31 mouse cellular contexts compared by ENCODE assay signal in the genomic region with DNA sequence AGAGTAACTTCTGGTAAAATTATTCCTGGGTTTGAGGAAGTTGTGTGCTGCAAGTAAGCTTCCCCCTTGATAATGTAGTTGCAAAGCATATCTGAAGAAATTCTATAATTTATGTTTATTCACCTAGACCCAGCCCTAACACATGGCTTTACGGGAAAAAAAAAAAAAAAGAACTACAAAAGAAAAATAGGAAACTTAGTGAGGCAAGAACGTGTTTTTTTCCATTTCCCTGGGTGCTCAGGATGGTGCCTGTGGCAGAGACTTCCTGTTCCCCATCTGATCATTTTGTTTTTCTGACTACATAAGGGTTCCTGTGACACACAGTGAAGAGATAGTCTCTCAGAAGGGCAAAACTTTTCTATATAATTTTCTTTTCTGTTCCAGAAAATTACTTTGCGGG. TPM values are rescaled to one million over a fixed set of nuclear protein-coding genes. Genes with fewer than 3 reads are reported as not detected.
DNase-seq lines count a peak whose midpoint lies in the region; ATAC-seq and TF ChIP-seq lines count a peak whose summit lies in the region.
"Had no signal": no experiment of that assay in that cellular context is flagged by ENCODE, and none has a peak within 500 bp of the region (broad histone marks: within the 10 kb centered on the region; RNA-seq: fewer than 3 reads in every experiment).

No protein-coding gene starts in this region.

- H3K27ac ChIP-seq in midbrain, postnatal 0 days (ENCODE audit: low read depth, low read length) = no peak overlapping the region
- H3K27ac ChIP-seq in forebrain, embryonic 11.5 days (ENCODE audit: low read depth, low read length) = no peak overlapping the region
- H3K27ac ChIP-seq: embryonic facial prominence, embryonic 10.5 days; embryonic facial prominence, embryonic 13.5 days; forebrain, embryonic 13.5 days; gastrocnemius, adult 2 months; heart, embryonic 15.5 days; hindbrain, embryonic 10.5 days; hindbrain, embryonic 13.5 days; hindbrain, postnatal 0 days had no signal

- H3K4me1 ChIP-seq in midbrain, postnatal 0 days (ENCODE audit: insufficient read depth, low read length) = no peaks in the 10 kb centered on the region
- no peaks in the 10 kb centered on the region for H3K4me1 ChIP-seq in forebrain, embryonic 11.5 days (replicated peaks; ENCODE audit: control insufficient read depth, insufficient read depth, low read length)
- H3K4me1 ChIP-seq: embryonic facial prominence, embryonic 10.5 days; embryonic facial prominence, embryonic 13.5 days; forebrain, embryonic 13.5 days; heart, embryonic 12.5 days; heart, embryonic 15.5 days; hindbrain, embryonic 10.5 days; hindbrain, embryonic 13.5 days had no signal

- peak; percentile 50 for ATAC-seq in granulocyte monocyte progenitor cell, adult 5-6 weeks (replicated peaks; ENCODE audit: poor library complexity, severe bottlenecking)
- ATAC-seq in megakaryocyte progenitor cell, adult 5-6 weeks (replicated peaks; ENCODE audit: poor library complexity) = peak; percentile 52
- ATAC-seq in midbrain, postnatal 0 days (ENCODE audit: low FRiP score) = no peak
- no peak for ATAC-seq in forebrain, embryonic 11.5 days (replicated peaks; ENCODE audit: low FRiP score)
- ATAC-seq: activated CD4-positive, CD25-positive, alpha-beta regulatory T cell, adult 4 months; forebrain, embryonic 13.5 days; forebrain, embryonic 16.5 days; hindbrain, postnatal 0 days; inflammation-experienced regulatory T-cells, adult 6 months; intestine, embryonic 16.5 days had no signal

- H3K9me3 ChIP-seq in midbrain, postnatal 0 days (ENCODE audit: low read length) = no peaks in the 10 kb centered on the region
- H3K9me3 ChIP-seq in forebrain, embryonic 11.5 days (ENCODE audit: control insufficient read depth, low read length) = no peaks in the 10 kb centered on the region
- H3K9me3 ChIP-seq: embryonic facial prominence, embryonic 10.5 days; embryonic facial prominence, embryonic 13.5 days; forebrain, embryonic 13.5 days; heart, embryonic 12.5 days; heart, embryonic 15.5 days; hindbrain, embryonic 10.5 days; hindbrain, embryonic 13.5 days had no signal

- no peak for TF ChIP-seq CTCF in midbrain, postnatal 0 days (IDR thresholded peaks at IDR 0.05)

- H3K27me3 ChIP-seq in midbrain, postnatal 0 days (ENCODE audit: insufficient read depth, low read length) = no peaks in the 10 kb centered on the region
- no peaks in the 10 kb centered on the region for H3K27me3 ChIP-seq in forebrain, embryonic 11.5 days (ENCODE audit: control insufficient read depth, insufficient read depth, low read length)
- H3K27me3 ChIP-seq: embryonic facial prominence, embryonic 13.5 days; forebrain, embryonic 13.5 days; heart, embryonic 12.5 days; heart, embryonic 15.5 days; hindbrain, embryonic 13.5 days had no signal

- H3K9ac ChIP-seq in midbrain, postnatal 0 days (replicated peaks; ENCODE audit: low read length, poor library complexity, severe bottlenecking) = no peak overlapping the region
- no peak overlapping the region for H3K9ac ChIP-seq in forebrain, embryonic 11.5 days (ENCODE audit: low read length)
- H3K9ac ChIP-seq: embryonic facial prominence, embryonic 13.5 days; forebrain, embryonic 13.5 days; heart, embryonic 12.5 days; heart, embryonic 15.5 days; hindbrain, embryonic 13.5 days had no signal

- H3K4me2 ChIP-seq in midbrain, postnatal 0 days (ENCODE audit: low read depth, low read length, poor library complexity, severe bottlenecking) = no peak overlapping the region
- no peak overlapping the region for H3K4me2 ChIP-seq in forebrain, embryonic 11.5 days (ENCODE audit: low read depth, low read length, severe bottlenecking)
- H3K4me2 ChIP-seq: embryonic facial prominence, embryonic 13.5 days; forebrain, embryonic 13.5 days; heart, embryonic 12.5 days; heart, embryonic 15.5 days; hindbrain, embryonic 13.5 days had no signal

- peaks cover 3% of the 10 kb centered on the region; the same call in 1 of the 2 replicates for H3K36me3 ChIP-seq in midbrain, postnatal 0 days (ENCODE audit: insufficient read depth, low read length)
- no peaks in the 10 kb centered on the region for H3K36me3 ChIP-seq in forebrain, embryonic 11.5 days (ENCODE audit: control insufficient read depth, insufficient read depth, low read length)

- 85% methylated on average over 3 of the region's 3 CpGs for WGBS in midbrain, postnatal 0 days
- WGBS in forebrain, embryonic 11.5 days = 83% methylated on average over 3 of the region's 3 CpGs

- H3K4me3 ChIP-seq in midbrain, postnatal 0 days (ENCODE audit: low read depth, low read length) = no peak overlapping the region
- H3K4me3 ChIP-seq in forebrain, embryonic 11.5 days (ENCODE audit: low read depth, low read length) = no peak overlapping the region
- H3K4me3 ChIP-seq: embryonic facial prominence, embryonic 10.5 days; embryonic facial prominence, embryonic 13.5 days; erythroblast, embryonic 14.5 days; forebrain, embryonic 13.5 days; gastrocnemius, adult 2 months; heart, embryonic 12.5 days; heart, embryonic 15.5 days; hindbrain, embryonic 10.5 days; hindbrain, embryonic 13.5 days had no signal

- peak; percentile 14 for DNase-seq in 416B (ENCODE audit: low read depth)
- DNase-seq in MEL-GATA-1-ER (ENCODE audit: extremely low read depth, low read depth) = peak; percentile 43
- no peak for DNase-seq in frontal cortex, postnatal 10 days (ENCODE audit: low spot score in 2 of 2)
- DNase-seq in midbrain, postnatal 0 days (ENCODE audit: low spot score) = no peak
- no peak for DNase-seq in forebrain, embryonic 11.5 days (ENCODE audit: low spot score)
- DNase-seq: adrenal gland, adult 8-10 months; adrenal gland, postnatal 25 days; cerebellum, adult 11 months; cerebellum, adult 2 months; cerebellum, adult 9-11 months; cerebellum, postnatal 25 days; embryo, embryonic 11 days; gastrocnemius, adult 2 months; gastrocnemius, postnatal 14 days; heart, postnatal 10 days; heart, postnatal 36 days had no signal

RNA-seq across cellular contexts. Expression of gene Cept1, which starts 25.6 kb away (rescaled TPM):
- 33.0 and 34.0 TPM in 2 replicates for total RNA-seq in granulocyte monocyte progenitor cell, adult 5-6 weeks (2014; fragmentation: Nextera tagmentation)
- 84.5 and 103 TPM in 2 replicates for total RNA-seq in granulocyte monocyte progenitor cell, adult 5-6 weeks (2017)
- total RNA-seq in megakaryocyte progenitor cell, adult 5-6 weeks (2015) = 44.5 and 51.7 TPM in 2 replicates
- total RNA-seq in megakaryocyte progenitor cell, adult 5-6 weeks (2017) = 95.2 and 100 TPM in 2 replicates
- 49.4 and 57.5 TPM in 2 replicates for total RNA-seq in midbrain, postnatal 0 days (2014; rRNA removed)
- 36.6 and 43.0 TPM in 2 replicates for polyA plus RNA-seq in midbrain, postnatal 0 days (2015; fragmentation: Nextera tagmentation; extraction: Ambion mirVana)
- 39.9 and 40.6 TPM in 2 replicates for polyA plus RNA-seq in forebrain, embryonic 11.5 days (2014; fragmentation: Nextera tagmentation; extraction: Ambion mirVana)

RNA-seq across cellular contexts. Expression of gene Dram2, which starts 25.6 kb away (rescaled TPM):
- 11.1 and 32.5 TPM in 2 replicates for total RNA-seq in granulocyte monocyte progenitor cell, adult 5-6 weeks (2014; fragmentation: Nextera tagmentation)
- total RNA-seq in granulocyte monocyte progenitor cell, adult 5-6 weeks (2017) = 13.2 and 26.4 TPM in 2 replicates
- 36.7 and 37.4 TPM in 2 replicates for total RNA-seq in megakaryocyte progenitor cell, adult 5-6 weeks (2015)
- 16.9 and 24.1 TPM in 2 replicates for total RNA-seq in megakaryocyte progenitor cell, adult 5-6 weeks (2017)
- total RNA-seq in midbrain, postnatal 0 days (2014; rRNA removed) = 37.2 and 64.8 TPM in 2 replicates
- 64.6 and 67.3 TPM in 2 replicates for polyA plus RNA-seq in midbrain, postnatal 0 days (2015; fragmentation: Nextera tagmentation; extraction: Ambion mirVana)
- polyA plus RNA-seq in forebrain, embryonic 11.5 days (2014; fragmentation: Nextera tagmentation; extraction: Ambion mirVana) = 38.7 and 38.9 TPM in 2 replicates
- polyA plus RNA-seq: erythroblast, embryonic 14.5 days had no signal

Comparison
In these comparisons a context has a peak if more than half of its experiments do, and no peak if none do; other contexts are left out.
1. DNase-seq: peak in 416B (single experiment) and MEL-GATA-1-ER (single experiment); none in frontal cortex, postnatal 10 days (0 of 2), midbrain, postnatal 0 days (single experiment) and forebrain, embryonic 11.5 days (single experiment).
2. ATAC-seq: peak in granulocyte monocyte progenitor cell, adult 5-6 weeks (single experiment) and megakaryocyte progenitor cell, adult 5-6 weeks (single experiment); none in midbrain, postnatal 0 days (single experiment) and forebrain, embryonic 11.5 days (single experiment).